Mouse (Mus musculus) gastrocnemius, postnatal 10 days (tissue): ENCODE measurements around the gene Hcar1. TPM values are rescaled to one million over a fixed set of nuclear protein-coding genes. Genes with fewer than 3 reads are reported as not detected.

ENCODE experiments used
- DNase-seq: peaks from one replicate; pipeline ENCODE4 v3.0.0; 2021; ENCODE audit warnings: mixed read lengths
- total RNA-seq, 2 experiments: library from RNA; stranded (reverse); gene quantifications; 2 replicates each; pipeline ENCODE4 v1.2.3; 2021

Hcar1 gene
- total RNA-seq, 2 experiments from 2014 or later = 0.54 to 0.84 TPM

DNA sequence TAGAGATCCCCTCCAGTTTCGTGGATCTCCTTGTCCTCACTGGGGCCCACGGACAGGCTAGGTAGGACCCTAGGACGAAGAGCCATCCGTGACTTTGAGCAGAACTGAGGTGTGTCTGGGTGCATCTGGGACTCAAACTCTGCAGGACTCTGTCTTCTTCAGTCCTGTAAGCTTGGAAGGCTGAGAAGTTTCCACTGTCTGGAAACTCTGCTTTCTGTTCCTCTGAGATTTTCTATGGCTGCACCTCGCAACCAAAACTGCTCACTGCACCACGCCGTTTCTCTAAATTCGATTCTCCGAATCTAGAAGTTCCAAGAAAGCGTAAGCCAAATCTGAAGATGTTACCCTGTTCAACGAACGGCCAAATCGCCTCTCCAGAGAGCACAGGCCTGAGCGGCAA, 15.9 kb downstream of the Hcar1 start:
- DNase-seq = no peak

DNA sequence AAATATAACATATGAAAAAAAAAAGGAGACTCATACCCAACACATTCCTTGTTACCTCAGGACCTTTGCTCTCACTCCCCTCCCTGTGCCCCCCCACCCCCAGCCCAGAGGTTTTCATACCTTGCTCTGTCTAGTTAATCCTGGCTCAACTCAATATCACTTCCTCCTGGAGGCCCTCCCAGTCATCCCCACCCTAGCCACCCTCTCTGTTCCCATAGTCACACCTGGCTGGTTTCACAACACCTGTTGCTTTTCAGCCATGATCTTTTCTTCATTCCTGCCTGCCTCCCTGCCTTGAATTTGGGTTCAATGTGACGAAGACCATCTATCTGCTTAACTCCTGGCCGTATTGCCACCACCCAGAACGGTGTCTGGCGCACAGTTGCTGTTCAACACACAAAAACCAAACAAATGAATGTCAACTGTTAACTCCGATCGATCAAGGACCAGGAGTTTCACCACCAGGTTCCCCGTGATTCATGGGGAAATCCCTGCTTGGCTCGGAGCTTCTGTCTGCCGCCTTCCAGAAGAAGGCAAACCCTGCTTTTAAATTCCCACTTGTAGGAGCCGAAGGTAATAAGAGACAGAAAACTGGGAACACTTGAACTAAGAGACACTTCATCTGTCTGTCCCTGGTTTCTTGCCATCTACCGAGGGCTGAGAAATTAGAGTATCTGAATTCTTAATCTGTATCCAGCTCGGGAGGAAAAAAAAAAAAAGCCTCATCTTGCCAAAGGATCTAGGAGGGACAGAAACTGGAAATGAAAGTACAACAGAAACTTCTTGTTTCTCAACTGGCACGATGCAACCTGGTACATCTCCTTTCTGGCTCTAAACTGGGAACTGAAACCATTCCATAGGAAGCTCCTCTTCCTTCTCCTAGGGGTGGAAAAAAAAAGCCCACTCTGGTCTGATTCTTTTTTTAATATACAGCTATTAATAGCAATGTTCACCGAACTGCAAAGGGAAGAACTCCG, 17.2 kb downstream of the Hcar1 start:
- DNase-seq = no peak

DNA sequence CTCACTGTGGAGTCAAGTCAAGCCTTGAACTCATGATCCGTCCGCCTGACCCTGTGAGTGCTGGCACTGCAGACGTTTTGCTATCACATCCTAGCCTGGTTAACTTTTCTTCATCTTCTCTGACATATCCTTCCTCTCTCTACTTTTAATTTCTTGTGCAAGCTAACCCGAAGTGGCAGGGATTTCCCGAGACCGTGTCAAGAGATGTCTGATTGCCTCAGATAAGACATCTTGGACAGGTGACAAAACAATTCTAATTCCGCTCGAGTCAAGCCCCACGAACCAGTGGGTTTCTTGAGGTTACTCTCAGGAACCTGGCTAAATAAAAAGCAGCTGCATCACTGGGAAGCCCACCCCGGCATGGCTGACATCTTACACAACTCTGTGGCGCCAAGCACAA, 21.0 kb downstream of the Hcar1 start:
- DNase-seq = no peak

DNA sequence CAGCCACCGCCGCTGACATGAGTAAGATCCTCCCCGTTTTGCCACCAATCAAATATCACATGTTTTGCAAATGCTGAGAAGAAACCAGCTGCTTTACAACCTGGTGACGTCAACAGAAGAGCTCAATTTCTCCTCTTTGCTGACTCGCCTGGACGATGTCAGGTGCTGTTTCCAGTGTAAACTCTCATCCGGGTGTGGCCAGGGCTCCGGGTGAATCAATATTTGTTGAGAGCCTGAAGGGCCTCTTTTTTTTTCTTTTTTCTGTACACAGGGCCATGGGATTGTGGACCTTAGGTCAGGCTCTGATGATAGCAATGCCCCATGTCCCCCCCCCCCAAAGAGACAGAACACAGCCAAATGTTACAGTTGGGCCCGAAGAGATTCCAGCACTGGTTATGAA, 25.3 kb downstream of the Hcar1 start:
- DNase-seq = no peak

DNA sequence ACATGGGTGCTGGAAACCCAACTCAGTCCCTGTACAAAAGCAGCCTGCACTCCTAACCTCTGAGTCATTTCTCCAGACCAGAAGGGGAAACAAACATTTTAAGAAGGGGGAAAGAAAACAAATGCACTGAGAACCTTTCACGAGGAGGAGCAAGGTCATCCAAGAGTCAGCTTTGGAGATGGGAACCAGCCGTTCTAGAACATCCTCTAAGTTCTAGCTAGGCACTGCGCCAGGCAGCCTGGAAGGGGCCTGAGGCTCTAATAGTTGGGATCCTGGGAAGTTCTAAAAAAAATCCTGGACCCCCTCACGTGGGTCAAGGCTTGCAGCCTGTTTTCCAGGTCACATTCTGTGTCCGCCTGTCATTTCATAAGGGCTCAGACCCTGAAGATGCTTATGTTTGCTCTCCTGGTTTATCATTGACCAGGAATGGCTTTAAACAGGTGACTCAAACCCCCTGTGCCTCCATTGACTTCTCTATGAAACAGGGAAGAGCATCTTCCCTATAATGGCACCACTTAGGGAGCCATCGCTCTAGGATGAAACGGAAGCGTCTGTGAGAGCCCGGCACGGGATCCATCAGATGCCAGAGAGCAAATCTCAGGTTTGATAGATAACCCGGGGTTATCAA, 25.8 kb downstream of the Hcar1 start:
- no peak for DNase-seq

DNA sequence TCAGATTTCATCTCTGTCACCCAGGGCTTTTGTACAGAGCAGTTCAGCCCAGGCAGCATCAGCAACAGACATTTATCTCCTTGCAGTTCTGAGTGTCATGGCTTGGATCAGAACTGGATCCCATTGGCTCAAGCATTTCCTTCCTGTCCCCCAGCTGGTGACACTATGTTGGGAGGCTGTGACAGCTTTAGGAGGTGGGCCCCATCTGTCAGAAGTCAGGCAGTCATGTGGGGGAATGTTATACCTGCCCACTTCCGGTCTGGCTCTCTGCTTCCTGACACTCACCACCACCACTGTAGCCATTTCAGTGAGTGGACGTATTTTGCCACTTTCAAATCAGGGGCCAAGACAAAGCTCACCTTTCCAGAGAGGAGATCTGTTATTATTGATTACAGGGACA, 28.4 kb downstream of the Hcar1 start:
- DNase-seq = no peak

DNA sequence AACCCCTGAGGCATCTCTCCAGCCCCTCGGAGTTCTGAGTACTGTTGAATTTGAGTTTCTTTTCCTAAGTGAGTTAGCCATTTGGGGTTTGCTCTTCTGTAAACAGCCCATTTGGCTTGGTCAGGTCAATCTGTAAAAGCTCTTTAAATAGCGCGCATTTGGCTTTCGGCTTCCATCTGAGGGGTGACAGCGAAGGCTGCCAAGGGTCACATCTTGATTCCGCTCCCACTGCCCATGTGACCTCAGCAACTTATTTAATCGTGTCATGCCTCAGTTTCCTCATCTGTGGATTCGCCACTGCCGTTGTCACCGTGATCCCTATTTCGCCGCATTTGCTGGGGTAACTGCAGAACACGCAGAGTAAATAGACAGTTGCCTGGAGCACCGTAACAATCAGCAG, 35.5 kb downstream of the Hcar1 start:
- DNase-seq = no peak

DNA sequence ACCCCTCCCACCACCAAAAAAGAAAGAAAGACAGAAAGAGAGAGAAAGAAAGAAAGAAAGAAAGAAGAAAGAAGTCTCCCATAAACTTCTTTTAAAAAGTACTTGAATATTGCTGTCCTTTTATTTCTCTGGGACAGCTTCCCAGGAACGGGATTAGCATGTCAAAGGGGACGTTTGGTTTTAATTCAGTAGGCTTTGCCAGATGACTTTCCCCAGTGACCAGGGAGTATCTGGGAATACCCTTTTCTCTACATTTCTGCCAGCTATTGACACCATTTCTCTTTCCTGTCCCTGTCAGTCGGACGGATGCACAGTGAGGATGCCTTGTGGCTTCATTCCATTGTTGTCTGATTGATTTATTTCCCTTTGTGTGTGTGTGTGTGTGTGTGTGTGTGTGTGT, 36.0 kb downstream of the Hcar1 start:
- no peak for DNase-seq

DNA sequence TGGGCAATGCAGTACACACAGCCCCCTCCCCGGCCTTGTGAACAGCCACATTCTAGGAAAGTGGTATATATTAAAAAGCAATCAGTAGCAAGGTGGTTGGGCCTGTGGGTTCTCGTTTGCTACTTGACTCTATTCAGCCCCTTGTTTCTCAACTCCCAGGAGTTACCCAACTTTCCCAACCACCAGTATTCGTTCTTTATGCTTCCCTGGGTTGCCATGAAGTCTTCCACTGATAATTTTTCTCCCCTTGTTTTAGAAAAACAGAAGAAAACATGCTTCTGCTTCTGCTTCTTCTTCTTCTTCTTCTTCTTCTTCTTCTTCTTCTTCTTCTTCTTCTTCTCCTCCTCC, 36.9 kb downstream of the Hcar1 start:
- DNase-seq = no peak

DNA sequence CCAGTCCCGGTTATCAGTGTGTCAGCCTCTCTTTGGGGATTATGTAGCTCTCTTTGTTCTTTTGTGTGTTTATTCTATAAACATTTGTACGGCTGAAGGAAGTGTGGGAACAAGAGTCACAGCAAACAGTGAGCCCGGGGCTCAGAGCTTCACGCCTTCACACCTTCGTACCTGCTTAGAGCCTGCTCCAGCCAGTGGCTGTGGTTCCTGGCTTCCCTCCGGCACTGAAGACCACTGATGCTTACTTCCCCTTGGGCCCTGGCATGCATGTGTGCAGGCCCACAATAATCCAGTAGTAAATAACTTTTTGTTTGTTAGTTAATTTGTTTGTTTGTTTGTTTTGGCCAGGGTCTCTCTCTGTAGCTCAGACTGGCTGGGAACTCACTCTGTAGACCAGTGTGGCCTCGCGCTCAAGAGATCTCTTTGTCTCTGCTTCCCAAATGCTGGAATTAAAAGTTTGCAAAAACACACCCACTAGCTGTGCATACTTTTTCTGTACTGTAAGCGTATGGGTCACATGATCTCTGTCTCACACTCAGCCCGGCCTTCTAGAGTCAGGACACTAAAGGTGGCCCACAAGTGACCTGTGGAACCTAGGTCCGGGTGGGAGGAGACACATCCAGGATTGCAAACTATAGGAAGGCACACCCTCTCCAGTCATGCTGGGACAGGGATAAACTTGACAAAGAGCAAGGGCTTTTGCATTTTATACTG, 37.4 kb downstream of the Hcar1 start:
- DNase-seq = no peak

DNA sequence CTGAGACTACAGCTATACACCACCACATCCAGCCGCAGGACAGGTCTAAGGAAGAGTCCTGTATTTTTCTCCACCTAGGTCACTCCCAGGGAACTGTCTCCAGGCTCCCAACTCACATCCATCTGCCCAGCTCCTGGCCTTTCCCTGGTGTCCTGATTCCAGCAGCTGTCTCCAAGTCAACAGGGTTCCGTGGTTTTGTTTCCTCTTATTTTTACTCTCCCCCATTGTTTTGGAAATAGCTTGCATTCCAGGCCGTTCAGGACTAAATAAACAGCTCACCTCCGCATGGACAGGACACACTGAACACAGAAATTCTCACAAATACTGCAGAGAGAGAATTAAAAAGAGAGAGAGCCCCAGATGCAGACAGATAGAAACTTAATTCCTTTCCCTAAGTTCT, 42.4 kb downstream of the Hcar1 start:
- no peak for DNase-seq

DNA sequence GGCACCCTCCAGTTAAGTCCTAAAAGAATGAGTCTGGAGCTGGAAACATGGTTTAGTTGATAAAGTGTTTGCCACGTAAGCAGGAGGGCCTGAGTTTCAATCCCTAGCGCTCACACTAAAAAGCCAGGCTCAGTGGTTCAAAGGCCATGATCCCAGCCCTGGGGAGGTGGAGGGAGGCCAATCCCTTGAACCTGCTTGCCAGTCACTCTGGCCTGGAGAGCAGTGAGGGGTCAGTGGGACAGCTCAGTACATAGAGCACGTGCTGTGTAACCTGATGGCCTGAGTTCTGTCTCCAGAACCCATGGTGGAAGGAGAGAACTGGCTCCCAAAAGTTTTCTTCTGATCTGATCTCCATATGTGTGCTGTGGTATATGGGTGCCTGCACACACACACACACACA, 45.0 kb downstream of the Hcar1 start:
- DNase-seq = no peak

DNA sequence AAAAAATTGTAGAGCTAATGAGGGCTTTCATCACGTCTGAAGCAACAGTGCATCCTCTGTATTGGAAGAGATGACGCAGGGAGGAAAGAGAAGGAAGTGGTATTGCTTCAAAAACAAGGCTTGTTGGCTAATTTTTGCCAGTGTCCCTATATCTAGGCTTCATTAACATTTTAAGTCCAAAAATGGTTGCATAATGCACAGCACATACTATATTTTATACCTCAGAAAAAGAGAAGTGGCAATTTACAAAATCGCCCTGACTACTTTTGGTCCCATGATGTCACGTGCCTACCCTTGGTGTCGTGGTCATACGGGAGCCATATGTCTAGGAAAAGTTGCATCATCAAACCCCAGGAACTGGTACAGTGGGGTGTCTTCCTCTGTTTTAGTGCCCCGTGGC, 47.5 kb downstream of the Hcar1 start:
- no peak for DNase-seq

DNA sequence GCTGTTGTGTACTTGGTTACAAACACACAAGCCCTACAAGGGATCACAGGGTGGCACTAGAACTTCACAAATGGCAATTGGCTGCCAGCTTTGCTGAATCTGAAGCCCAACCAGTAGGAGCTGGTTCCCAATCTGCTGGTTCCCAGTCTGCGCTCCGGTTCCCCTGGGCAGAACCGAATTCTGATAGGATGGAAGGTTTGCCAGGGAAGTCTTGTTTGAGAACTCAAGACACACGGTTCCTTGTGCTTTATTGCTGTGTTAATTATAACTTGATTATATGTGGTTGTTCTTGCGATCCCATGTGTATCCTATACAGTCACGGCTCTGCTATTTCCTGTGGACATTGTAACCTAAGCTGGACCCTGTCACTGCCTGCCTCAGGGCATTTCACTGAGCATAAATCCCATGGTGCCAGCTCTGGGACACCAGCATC, 52.1 kb downstream of the Hcar1 start:
- DNase-seq = peak; percentile 32

Other genes starting within 250 kb of the Hcar1 start
- 100 to 1,000 TPM in 1 of 2 experiments, 10 to 100 TPM in 1; 91.2 to 111 TPM for gene Clip1, start 195.4 kb downstream of the Hcar1 start, total RNA-seq
- 10 to 100 TPM; 26.6 to 33.2 TPM for gene Zcchc8, start 158.9 kb downstream of the Hcar1 start, total RNA-seq
- gene Rsrc2, start 130.6 kb downstream of the Hcar1 start, total RNA-seq = 10 to 100 TPM; 48.7 to 64.9 TPM
- 1 to 10 TPM; 5.2 to 5.9 TPM for gene Kntc1, start 130.3 kb downstream of the Hcar1 start, total RNA-seq
- gene Hcar2, start 14.5 kb downstream of the Hcar1 start, total RNA-seq = under 1 TPM; 0.28 to 0.32 TPM
- gene Denr, start 27.2 kb upstream of the Hcar1 start, total RNA-seq = 10 to 100 TPM; 60.9 to 61.0 TPM
- gene Gm43518, start 47.4 kb upstream of the Hcar1 start, total RNA-seq = under 1 TPM; 0.52 to 0.77 TPM
- gene Ccdc62, start 50.7 kb upstream of the Hcar1 start, total RNA-seq = 1 to 10 TPM; 2.3 to 3.6 TPM
- gene Hip1r, start 93.6 kb upstream of the Hcar1 start, total RNA-seq = 1 to 10 TPM; 8.2 to 9.0 TPM
- 10 to 100 TPM; 11.9 to 13.4 TPM for gene Vps37b, start 152.2 kb upstream of the Hcar1 start, total RNA-seq
- 1 to 10 TPM; 4.2 to 4.4 TPM for gene Abcb9, start 215.8 kb upstream of the Hcar1 start, total RNA-seq
- gene Ogfod2, start 232.3 kb upstream of the Hcar1 start, total RNA-seq = 1 to 10 TPM; 7.2 to 8.8 TPM
- 10 to 100 TPM; 53.8 to 64.3 TPM for gene Arl6ip4, start 236.1 kb upstream of the Hcar1 start, total RNA-seq